Mouse (Mus musculus): ENCODE measurements around the gene Insc.

DNA sequence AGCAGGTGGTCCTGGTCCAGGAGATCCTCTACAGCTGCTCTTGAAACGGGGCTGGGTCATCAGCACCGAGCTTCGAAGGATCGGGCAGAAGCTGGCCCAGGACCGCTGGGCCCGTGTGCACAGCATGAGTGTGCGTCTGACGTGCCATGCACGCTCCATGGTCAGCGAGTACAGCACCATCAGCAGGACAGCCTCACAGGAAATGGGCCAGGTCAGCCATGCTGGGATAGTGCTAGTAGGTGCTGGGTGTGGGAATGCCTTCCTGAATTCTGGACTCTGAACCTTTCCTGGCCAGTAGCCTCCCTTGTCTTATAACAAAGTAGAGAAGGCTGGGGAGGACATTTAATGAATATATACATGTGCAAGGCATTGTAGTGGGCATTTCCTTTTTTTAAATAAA lies 47.6 kb downstream of the Insc start:
- TF ChIP-seq CTCF (IDR thresholded peaks at IDR 0.05; ENCODE audit: borderline replicate concordance, insufficient read depth, low read length) (no peak), POLR2A (IDR thresholded peaks at IDR 0.05; ENCODE audit: low read depth, low read length) (no peak)

Data from embryonic fibroblast, embryonic 13.5 days (primary cell).